Mouse (Mus musculus) adrenal gland, adult 8-10 months (tissue): ENCODE measurements around the gene Cyp4a30b. TPM values are rescaled to one million over a fixed set of nuclear protein-coding genes. Genes with fewer than 3 reads are reported as not detected.
A peak's percentile ranks its signal among the peaks of the same experiment; 100 is the strongest.
"Not testable (repeated sequence)": the region's sequence is repeated elsewhere in the genome, so short reads cannot be mapped to it uniquely, and the experiment has no call there.

ENCODE experiments used
- DNase-seq: peaks from one replicate; pipeline ENCODE4 v3.0.0; 2022
- total RNA-seq, 4 experiments: library from RNA; stranded (reverse); gene quantifications; 2 replicates each; pipeline ENCODE4 v1.2.4; 2022

Cyp4a30b gene
- not detected for total RNA-seq

DNA sequence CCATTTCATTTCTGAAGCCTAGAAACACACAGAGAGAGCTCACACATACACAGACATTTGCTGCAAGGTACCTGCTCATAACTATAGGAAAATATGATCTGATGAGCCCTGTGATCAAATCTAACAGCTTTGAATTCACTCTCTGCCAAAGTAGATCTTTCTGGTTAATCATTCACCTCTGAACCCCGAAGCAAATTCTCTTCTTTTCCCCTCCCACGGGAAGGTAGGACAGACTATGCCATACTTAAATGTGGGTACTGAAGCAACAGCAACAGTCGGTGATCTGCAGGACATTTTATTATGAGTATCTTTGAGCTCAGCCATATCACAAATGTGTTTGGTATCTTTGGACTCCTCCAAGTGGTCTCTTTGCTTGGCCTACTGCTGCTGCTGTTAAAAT is at the start of gene Cyp4a30b:
Cyp4a30b (plus strand) TSS at position 301 of the 400 bp plus-strand sequence.
- no peak for DNase-seq

DNA sequence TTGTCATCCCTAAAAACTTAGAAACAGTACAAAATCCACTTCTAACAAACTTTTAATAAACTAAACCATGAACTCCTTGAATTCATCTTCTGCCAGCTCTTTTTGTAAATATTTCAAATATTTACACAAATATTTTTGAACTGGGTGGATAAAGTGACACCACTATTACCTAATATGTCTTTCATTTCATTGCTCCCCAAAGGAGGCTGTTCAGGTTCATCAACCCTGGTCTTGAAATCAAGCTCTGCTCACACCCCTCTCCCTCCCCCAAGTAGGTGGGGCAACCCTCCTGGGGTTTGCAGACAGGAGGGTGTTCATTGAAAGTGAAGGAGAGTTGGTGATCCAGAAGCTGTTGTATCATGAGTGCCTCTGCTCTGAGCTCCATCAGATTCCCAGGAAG is 41.1 kb upstream of the Cyp4a30b start, which contains the start of gene Cyp4a12b:
Cyp4a12b (plus strand) TSS at position 301 of the 400 bp plus-strand sequence.
- DNase-seq: not testable (repeated sequence)

DNA sequence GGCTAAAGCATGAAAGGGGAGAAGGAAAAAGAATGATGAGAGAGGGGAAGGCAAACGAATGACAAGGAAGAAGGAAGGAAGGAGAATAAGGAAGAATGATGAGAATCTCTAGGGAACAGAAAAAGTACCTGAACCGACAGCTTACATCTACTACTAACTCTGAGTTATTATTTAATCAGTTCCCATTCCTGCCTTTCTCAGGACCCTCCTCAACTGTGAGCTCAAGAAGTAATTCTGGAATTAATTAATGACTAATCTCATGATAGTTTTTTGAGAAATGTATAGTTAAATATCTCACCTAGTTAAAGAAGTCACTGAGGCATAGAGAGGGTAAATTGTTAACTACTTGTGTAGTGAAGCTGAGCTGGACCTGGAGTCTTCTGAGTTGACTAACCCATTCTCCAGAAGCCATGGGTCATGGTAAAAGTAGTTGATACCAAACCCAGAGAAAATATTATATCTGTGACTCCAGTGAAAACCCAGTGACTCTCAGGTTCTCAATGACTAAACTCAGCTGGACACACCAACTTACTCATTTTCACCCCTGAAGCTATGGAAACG is 1.7 kb upstream of the Cyp4a30b start:
- no peak for DNase-seq

DNA sequence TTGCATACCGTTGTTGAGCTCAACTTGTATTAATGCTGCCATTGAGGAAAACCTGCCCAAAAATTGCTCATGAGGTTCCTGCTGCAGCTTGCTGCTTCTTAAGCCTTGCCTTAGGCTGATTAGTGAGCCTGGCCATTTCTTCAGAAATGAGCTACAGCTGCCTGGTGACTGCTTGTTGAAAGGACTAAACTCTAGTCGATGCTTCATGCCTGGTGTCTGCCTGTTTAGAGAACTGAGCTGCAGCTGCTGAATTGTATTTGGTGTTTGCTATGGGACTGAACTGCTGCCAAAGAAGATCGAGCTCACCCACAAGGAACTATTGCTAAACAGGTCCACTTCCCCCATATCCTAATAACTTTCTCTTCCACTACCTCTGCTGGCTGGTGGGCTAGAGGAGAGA is 21.2 kb downstream of the Cyp4a30b start:
- not testable (repeated sequence) for DNase-seq

DNA sequence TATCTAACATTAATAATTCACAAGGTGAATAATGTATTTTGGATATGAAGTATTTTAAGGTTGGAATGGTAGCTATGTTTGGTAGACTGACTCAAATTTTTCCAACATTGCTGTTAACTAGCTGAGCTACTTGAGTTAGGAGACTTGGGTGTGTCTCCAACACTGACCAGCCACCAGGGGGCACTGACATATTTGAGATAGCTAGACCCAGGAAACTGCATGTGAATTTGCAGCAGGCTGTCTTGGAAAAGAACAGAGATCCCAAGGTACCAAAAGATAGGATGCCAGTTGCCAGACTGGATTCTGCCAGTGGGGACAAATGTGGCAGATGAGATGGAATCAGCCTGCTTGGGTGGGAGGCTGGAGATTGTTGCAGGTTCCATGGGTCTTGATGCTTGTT is 23.6 kb downstream of the Cyp4a30b start:
- peak; percentile 5 for DNase-seq

DNA sequence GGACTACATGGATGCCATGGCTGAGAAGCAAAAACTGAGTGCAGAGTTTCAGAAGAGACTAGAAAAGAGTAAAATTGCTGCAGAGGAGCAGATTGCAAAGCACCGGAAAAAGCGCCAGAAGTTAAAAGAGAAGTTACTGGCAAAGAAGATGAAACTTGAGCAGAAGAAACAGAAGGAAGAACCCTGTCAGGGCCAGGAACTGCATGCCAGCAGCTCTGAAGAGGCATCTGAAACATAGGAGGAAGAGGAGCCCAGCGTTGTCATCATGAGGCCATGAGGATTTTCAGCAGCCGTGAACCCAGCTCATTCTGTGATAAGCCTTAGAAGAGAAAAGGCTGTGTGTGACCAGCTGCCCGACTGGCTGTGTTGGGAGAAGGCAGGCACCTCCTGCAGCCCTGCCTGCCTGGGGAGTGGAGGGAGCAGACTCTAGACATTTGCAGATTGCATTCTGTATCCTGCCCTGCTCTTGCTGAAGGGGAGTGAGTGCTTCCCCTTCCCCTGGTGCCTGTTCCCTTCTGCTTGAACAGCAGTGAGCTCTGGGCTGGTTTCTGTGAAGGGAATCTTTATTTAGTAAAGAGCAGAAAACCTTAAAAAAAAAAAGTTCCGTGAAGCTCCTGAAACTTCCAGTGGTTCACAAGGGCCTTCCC is 28.7 kb downstream of the Cyp4a30b start:
- DNase-seq: no peak

DNA sequence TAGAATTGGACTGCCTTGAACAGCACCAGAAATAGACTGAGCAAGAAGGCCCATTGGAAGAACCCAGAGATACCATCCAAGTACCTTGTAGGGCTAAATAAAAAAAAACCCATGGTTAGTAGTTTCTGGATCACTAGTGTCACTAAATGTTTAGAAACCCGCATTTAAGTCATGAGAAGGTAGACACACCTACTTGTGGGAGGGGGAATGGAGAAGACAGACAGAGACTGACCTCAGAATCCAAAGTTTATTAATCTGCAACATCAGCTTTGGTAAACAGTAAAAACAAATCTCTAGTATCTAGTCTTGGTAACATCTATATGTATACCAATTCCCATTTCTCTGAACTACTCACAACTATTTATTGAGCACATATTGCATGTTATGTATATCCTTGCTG is 43.6 kb downstream of the Cyp4a30b start, which contains the start of gene Cyp4a14:
Cyp4a14 (minus strand) TSS at position 142 of the 400 bp plus-strand sequence.
- DNase-seq: no peak

DNA sequence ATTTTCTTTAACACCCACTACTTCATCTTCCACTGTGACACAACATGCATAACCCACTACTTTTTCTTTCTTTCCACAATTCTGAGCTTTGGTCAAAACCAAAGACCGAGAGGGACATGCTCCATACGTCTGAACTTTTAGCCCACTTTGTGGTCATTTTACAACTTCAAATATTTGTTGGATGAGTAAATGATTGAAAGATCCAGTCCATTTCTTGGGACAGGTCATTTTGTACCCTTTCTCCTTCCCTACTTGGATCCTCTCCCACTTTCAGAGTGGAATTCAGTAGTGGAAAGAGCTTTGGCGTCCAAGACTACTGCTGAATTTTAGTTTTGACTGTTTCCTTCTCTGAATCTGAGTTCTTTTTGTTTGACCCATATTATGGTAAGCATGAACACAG is 45.1 kb downstream of the Cyp4a30b start:
- no peak for DNase-seq

DNA sequence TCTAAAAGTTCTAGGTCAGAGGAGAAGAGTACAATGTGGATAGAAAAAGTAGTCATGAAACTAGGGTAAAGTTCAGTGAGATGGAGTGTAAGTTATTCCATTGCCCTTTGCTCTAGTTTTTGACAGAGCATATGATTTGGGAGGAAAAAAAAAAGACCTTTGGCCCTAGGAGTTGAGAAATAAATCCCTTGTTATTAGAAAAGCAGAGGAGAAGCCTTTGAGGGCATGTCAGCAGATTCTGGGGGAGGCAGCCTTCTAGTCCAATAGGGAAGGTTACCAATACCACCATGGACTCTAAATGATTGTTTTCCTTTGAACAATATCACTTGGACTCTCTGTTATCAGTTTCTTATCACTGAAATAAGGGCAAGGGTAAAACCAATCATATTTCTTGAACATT is 61.6 kb downstream of the Cyp4a30b start:
- not testable (repeated sequence) for DNase-seq

DNA sequence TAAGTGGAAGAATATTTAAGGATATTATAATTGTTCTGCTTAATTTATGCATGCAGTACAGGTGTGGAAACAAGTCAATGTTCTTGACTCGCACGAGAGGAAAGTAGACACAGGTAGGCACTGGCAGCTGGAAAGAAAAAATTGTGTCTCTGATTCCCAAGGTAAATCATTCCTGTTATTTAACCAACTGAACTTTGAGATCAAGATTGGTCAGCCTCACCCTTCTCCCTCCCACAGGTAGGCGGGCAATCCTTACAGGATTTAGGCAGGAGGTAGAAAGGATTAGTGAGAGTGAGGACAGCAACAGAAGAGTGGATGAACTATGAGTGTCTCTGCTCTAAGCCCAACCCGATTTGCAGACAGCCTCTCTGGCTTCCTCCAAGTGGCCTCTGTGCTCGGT is 65.6 kb downstream of the Cyp4a30b start, which contains the start of gene Cyp4a10:
Cyp4a10 (plus strand) TSS at position 265 of the 400 bp plus-strand sequence.
- DNase-seq: not testable (repeated sequence)

DNA sequence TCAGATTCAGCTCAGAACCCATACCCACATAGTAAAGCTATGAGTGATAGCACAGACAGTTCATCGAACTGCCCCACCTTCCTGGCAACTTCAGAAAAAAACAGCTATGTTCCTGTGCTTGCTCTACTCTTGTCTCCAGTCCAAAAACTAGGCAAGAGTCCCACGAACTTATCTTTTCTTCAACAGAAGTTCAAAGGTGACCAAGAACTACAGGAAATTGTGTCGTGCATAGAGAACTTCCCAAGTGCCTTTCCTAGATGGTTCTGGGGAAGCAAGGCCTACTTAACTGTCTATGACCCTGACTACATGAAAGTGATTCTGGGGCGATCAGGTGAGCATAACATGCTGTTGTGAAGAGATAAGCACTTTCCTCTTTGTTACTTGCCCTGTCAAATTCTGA is 67.0 kb downstream of the Cyp4a30b start:
- DNase-seq: no peak

Other genes with a start within 250 kb of the Cyp4a30b start
- not detected for gene Cyp4a29, start 210.5 kb upstream of the Cyp4a30b start, total RNA-seq
- gene Cyp4a12a, start 153.6 kb upstream of the Cyp4a30b start, total RNA-seq: under 1 TPM in 1 of 4 experiments, not detected in 3; 0.35 TPM
- under 1 TPM in 2 of 4 experiments, not detected in 2; 0.24 to 0.28 TPM for gene Cyp4a12b, start 41.0 kb upstream of the Cyp4a30b start, total RNA-seq
- under 1 TPM in 2 of 4 experiments, not detected in 2; 0.14 to 0.62 TPM for gene Cyp4a14, start 43.5 kb downstream of the Cyp4a30b start, total RNA-seq
- under 1 TPM; 0.26 to 0.71 (median 0.56) TPM for gene Cyp4a10, start 65.7 kb downstream of the Cyp4a30b start, total RNA-seq
- under 1 TPM in 1 of 4 experiments, not detected in 3; 0.09 TPM for gene Cyp4a31, start 111.0 kb downstream of the Cyp4a30b start, total RNA-seq
- not detected for gene Cyp4a32, start 148.4 kb downstream of the Cyp4a30b start, total RNA-seq
- 10 to 100 TPM; 44.9 to 58.9 (median 54.5) TPM for gene Cyp4b1, start 195.1 kb downstream of the Cyp4a30b start, total RNA-seq